Mouse (Mus musculus) adrenal gland, adult 2 months (tissue): Measurements from ENCODE around the gene Zfp65. TPM values are rescaled to one million over a fixed set of nuclear protein-coding genes. Genes with fewer than 3 reads are reported as not detected.

Experiments
- polyA plus RNA-seq: library from polyadenylated mRNA; depleted of rRNA; stranded (reverse); fragments of >200 nt; gene quantifications from 2 replicates; pipeline ENCODE4 v1.2.3, GENCODE M21; 2012; rRNA removed
- total RNA-seq, 2 experiments: library from RNA; stranded (reverse); gene quantifications; 2 replicates each; pipeline ENCODE4 v1.2.3; 2021

Zfp65 gene
- total and polyA plus RNA-seq, 3 experiments, result 0.06 to 10.6 (median 10.2) TPM

Other genes starting within 250 kb of the Zfp65 start
- gene Zfp874b, start 244.9 kb downstream of the Zfp65 start, total RNA-seq, result 10 to 100 TPM; 16.1 to 17.3 TPM
- gene Zfp874b, start 244.9 kb downstream of the Zfp65 start, polyA plus RNA-seq, result 0.28 and 0.95 TPM in 2 replicates
- gene Zfp58, start 228.6 kb downstream of the Zfp65 start, total RNA-seq, result 1 to 10 TPM; 7.5 to 7.6 TPM
- gene Zfp58, start 228.6 kb downstream of the Zfp65 start, polyA plus RNA-seq, result 0.17 and 0.20 TPM in 2 replicates
- not detected for gene Gm26965, start 203.0 kb downstream of the Zfp65 start, total RNA-seq
- not detected in 2 replicates for gene Gm26965, start 203.0 kb downstream of the Zfp65 start, polyA plus RNA-seq
- 10 to 100 TPM; 23.1 to 24.2 TPM for gene Zfp87, start 203.0 kb downstream of the Zfp65 start, total RNA-seq
- 3.0 and 4.2 TPM in 2 replicates for gene Zfp87, start 203.0 kb downstream of the Zfp65 start, polyA plus RNA-seq
- gene Zfp748, start 175.3 kb downstream of the Zfp65 start, total RNA-seq, result 1 to 10 TPM; 9.0 to 9.3 TPM
- 0.66 and 0.75 TPM in 2 replicates for gene Zfp748, start 175.3 kb downstream of the Zfp65 start, polyA plus RNA-seq
- 1 to 10 TPM; 6.4 to 7.8 TPM for gene Zfp729b, start 119.5 kb downstream of the Zfp65 start, total RNA-seq
- gene Zfp729b, start 119.5 kb downstream of the Zfp65 start, polyA plus RNA-seq, result 0.03 and 0.09 TPM in 2 replicates
- gene Gm49345, start 91.4 kb downstream of the Zfp65 start, total RNA-seq, result 1 to 10 TPM; 1.2 to 1.3 TPM
- not detected in 2 replicates for gene Gm49345, start 91.4 kb downstream of the Zfp65 start, polyA plus RNA-seq
- gene Zfp729a, start 91.4 kb downstream of the Zfp65 start, total RNA-seq, result 1 to 10 TPM; 6.0 to 6.5 TPM
- gene Zfp729a, start 91.4 kb downstream of the Zfp65 start, polyA plus RNA-seq, result 0.12 and 0.29 TPM in 2 replicates
- 10 to 100 TPM in 1 of 2 experiments, 1 to 10 TPM in 1; 6.8 to 14.3 TPM for gene Zfp738, start 42.1 kb downstream of the Zfp65 start, total RNA-seq
- 0.95 and 1.8 TPM in 2 replicates for gene Zfp738, start 42.1 kb downstream of the Zfp65 start, polyA plus RNA-seq
- 1 to 10 TPM; 4.7 to 4.8 TPM for gene Zfp85, start 26.1 kb upstream of the Zfp65 start, total RNA-seq
- gene Zfp85, start 26.1 kb upstream of the Zfp65 start, polyA plus RNA-seq, result not detected in 2 replicates
- gene Zfp493, start 50.5 kb upstream of the Zfp65 start, total RNA-seq, result 1 to 10 TPM; 1.9 to 2.8 TPM
- gene Zfp493, start 50.5 kb upstream of the Zfp65 start, polyA plus RNA-seq, result 0.35 and 0.36 TPM in 2 replicates
- 1 to 10 TPM; 4.1 to 5.8 TPM for gene Zfp273, start 84.6 kb upstream of the Zfp65 start, total RNA-seq
- not detected in 2 replicates for gene Zfp273, start 84.6 kb upstream of the Zfp65 start, polyA plus RNA-seq
- 1 to 10 TPM; 1.8 to 3.2 TPM for gene Gm10037, start 101.9 kb upstream of the Zfp65 start, total RNA-seq
- gene Gm10037, start 101.9 kb upstream of the Zfp65 start, polyA plus RNA-seq, result not detected in 2 replicates
- not detected for gene BC048507, start 134.2 kb upstream of the Zfp65 start, total RNA-seq
- not detected in 2 replicates for gene BC048507, start 134.2 kb upstream of the Zfp65 start, polyA plus RNA-seq